Mouse (Mus musculus): Measurements from ENCODE around the gene Gm43552.
A peak's percentile ranks its signal among the peaks of the same experiment; 100 is the strongest.
"Not testable (repeated sequence)": the region's sequence is repeated elsewhere in the genome, so short reads cannot be mapped to it uniquely, and the experiment has no call there.

Gm43552 gene

GRCm38 (mm10) chr5:65491767-65492715 is 592 bp downstream of the Gm43552 start:
- DNase-seq (ENCODE audit: low spot score), result peak; percentile 77

DNA sequence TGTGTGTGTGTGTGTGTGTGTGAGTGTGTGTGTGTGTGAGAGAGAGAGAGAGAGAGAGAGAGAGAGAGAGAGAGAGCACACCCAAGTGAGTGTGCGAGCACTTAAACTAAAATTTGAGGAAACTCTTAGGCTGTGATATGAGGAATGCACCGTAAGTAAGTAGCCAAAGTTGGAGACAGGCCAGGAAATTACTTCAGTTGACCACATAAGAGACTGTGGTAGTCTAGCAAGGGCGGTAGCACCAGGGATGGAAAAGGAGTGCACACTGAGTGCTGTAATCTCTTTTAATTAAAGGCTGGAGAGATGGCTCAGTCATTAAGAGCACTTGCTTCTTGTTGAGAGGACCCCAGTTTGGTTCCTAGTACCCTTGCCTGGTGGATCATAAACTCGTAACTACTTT is 2.8 kb downstream of the Gm43552 start:
- DNase-seq (ENCODE audit: low spot score), result peak; percentile 28

- DNase-seq (ENCODE audit: low spot score), result no peak
These were observed 3.9 kb downstream of the Gm43552 start for GRCm38 (mm10) chr5:65488725-65489124.

GRCm38 (mm10) chr5:65487381-65487780 is 5.3 kb downstream of the Gm43552 start:
- DNase-seq (ENCODE audit: low spot score), result no peak

GRCm38 (mm10) chr5:65486514-65486913 is 6.1 kb downstream of the Gm43552 start:
- no peak for DNase-seq (ENCODE audit: low spot score)

DNA sequence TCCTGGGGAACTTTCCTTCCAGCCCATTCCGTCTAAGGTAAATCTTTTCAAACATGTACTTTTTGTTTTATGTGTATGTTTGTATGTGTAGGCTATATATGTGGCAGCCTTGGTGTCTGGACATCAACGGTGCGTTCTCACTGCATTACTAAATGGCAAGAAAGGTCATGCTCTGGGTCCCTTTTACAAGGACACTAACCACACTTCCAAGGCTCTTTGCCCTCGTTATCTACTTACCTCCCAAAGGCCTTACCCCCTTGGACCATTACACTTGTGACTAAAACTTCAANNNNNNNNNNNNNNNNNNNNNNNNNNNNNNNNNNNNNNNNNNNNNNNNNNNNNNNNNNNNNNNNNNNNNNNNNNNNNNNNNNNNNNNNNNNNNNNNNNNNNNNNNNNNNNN is 9.6 kb downstream of the Gm43552 start:
- DNase-seq (ENCODE audit: low spot score), result no peak

DNA sequence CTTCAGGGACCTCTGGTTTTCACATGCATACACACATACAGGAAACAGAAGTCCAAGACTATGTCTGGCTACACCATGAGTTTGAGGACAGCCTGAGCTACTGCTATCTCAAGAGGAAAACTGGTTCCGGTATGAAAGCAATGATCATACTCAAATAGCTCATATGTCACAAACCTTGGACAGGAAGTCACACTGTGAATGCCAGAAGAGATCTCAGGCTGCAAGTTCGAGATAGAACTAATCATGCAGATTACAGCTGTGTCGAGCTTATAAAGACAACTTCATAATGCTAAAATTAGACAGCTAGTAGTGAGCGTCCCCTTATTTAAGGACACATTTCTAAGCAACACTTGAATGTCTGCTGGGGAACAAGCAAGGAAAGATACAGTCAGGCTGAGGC is 12.1 kb downstream of the Gm43552 start:
- no peak for DNase-seq (ENCODE audit: low spot score)

GRCm38 (mm10) chr5:65479681-65480445 is 12.8 kb downstream of the Gm43552 start:
- DNase-seq (ENCODE audit: low spot score), result no peak

DNA sequence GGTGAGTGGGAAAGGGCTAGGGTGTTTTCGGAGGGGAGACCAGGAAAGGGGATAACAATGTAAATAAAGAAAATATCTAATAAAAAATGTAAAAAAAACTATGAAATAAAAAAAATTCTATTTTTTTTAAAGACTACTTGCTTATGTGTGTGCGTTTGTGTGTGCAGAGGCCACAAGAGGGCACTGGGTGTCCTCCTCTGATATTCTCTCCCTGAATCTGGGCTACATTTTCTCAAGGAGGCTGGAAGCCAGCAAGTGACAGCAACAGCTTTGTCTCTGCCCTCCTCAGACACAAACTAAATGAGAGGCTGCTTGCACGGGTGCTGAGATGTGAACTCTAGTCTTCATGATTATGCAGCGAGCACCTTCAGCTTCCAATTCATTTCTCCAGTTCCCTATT is 14.4 kb downstream of the Gm43552 start:
- DNase-seq (ENCODE audit: low spot score), result peak; percentile 22

- DNase-seq (ENCODE audit: low spot score), result not testable (repeated sequence)
These were observed 15.9 kb downstream of the Gm43552 start for GRCm38 (mm10) chr5:65476739-65477138.

DNA sequence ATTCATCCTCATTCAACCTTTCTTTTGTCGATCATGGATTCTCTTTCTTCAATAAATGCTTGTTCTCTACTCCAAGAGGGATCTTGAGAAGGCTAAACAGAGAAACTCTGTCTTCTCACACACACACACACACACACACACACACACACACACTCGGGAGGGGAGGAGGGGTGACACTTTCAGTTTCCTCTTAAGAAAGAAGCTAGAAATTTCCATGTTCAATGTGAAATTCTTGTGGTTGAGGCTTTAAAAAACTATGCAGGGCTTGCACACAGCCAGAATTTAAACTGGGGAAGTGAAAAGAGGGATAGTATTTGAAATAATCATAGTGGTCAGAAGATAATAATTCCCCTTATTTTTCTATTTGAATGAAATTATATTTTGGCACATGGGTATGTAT is 16.8 kb downstream of the Gm43552 start:
- DNase-seq (ENCODE audit: low spot score), result no peak

- DNase-seq (ENCODE audit: low spot score), result no peak
These were observed 22.9 kb downstream of the Gm43552 start for GRCm38 (mm10) chr5:65469766-65470165.

- DNase-seq (ENCODE audit: low spot score), result no peak
These were observed 25.7 kb downstream of the Gm43552 start for GRCm38 (mm10) chr5:65466911-65467310.

DNA sequence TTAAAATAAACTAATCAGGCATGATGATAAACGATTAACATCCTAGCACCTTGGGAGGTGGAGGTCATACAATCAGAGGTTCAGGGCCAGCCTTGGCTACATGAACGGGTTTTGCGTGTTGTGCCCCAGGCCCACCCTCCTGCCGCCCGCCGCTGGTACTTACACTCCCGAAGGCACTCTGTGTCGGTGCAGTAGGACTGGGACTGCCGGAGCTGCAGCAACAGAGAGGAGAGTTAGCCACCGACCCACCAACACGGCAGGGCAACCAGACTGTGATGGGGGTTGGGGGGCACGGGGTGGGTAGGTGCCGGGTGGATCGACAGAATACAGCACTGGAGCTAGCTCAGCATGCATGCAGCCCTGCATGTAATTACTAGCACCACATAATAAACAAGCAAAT is 32.3 kb downstream of the Gm43552 start:
- DNase-seq (ENCODE audit: low spot score), result no peak

DNA sequence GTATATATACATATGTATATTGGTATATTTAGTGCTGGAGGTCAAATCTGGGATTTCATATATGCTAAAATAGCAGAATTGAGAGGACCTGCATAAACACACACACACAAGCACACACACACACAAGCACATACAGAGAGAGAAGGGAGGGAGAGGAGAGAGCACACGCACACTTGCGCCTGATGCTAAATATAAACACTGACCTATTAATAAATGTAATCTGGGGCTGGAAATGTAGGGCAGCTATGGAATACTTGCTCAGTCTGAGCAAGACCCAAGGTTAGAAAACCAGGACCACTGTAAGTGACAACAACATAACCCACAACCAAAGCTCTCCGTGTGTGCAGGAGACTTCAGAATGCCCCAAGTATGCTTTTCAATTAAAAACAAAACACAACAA is 33.2 kb downstream of the Gm43552 start:
- no peak for DNase-seq (ENCODE audit: low spot score)

DNA sequence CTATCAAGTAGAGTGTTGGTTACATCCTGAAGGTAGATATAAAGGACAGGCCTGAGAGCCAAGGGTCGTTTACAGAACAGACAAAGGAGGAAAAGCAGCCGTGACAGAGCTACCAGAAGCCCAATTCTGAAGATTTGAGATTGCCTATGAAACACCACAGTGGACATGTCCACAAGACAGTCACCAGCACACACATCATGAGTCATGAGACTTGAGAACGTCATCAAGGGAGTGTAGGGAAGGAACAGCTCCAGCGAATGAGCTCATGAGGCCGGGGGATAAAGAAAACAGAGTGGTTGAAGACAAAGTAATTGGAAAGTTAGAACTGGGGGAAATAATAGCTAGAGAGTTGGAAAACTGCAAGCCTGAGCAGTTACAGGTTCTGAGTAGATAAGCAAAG is 34.8 kb downstream of the Gm43552 start:
- peak; percentile 34 for DNase-seq (ENCODE audit: low spot score)

DNA sequence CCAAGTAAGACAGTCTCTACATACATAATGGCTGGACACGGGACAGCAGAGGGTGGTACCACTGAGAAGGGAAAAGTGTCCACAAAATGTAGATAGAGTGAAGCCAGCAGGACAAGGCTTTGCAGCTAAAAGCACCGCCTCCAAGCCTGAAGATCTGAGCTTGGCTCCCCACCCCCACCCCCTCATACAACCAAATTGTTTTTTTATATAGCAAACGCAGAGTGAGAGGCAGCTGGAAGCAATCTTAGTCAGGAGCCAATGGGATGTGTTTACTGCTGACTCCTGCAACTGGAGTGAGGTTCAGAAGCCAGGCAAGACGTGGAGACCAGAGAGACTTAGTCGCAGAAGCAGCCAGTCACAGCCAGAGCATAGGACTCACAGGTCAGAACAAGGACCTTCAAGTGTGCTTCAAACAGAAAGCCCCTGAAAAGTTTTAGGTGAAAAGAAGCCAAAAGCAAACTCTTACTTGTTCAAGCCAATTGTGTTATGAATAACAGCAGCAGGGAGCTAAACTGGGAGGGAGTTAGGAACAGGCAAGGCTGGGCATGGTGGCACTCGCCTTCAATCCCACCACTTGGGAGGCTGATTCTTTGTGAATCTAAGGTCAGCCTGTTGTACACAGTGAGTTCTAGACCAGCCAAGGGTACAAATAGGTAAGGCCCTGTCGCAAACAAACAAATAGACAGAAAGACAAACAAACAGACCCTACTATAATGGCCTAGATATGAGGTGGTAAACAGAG is 35.4 kb downstream of the Gm43552 start:
- no peak for DNase-seq (ENCODE audit: low spot score)

DNA sequence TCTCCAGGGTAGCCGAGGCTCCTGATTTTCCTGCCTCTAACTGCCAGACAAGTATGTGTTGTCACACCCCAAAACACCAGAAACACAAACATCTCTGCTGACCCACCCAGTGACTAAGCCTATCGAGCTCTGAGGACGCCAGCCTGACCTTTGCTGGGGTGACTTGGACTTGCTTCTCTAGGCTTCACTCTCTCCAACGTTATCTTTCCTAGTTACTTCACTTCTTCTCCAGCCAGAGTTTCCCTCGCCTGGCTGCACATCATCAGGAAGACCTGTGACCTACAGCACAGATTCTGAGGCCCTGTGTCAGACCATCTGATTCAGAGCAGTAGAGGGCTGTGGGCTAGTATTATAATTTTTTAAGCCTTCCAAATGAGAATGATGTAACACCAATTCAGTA is 37.9 kb downstream of the Gm43552 start:
- DNase-seq (ENCODE audit: low spot score), result no peak

DNA sequence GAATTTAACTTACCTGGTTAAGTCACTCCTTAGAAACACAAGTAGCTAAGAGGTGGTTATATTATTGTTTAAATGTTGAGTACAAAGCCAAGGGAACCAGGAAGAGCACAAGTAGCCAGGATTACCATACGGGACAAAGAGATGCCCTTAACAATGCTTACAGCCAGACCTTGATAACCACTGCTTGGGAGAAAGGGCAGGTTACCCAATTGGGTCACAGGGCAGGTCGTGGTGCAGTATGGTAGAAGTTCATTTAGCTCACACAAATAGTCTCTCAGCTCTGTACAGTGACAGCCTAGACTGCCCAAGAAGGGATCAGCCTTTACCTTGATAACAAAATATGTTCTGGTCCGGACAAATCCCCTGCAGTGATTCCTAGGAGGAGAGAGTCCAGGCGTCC is 43.7 kb downstream of the Gm43552 start:
- DNase-seq (ENCODE audit: low spot score), result no peak

- DNase-seq (ENCODE audit: low spot score), result no peak
These were observed 44.8 kb downstream of the Gm43552 start for GRCm38 (mm10) chr5:65447826-65448225.

- DNase-seq (ENCODE audit: low spot score), result no peak
These were observed 45.9 kb downstream of the Gm43552 start for GRCm38 (mm10) chr5:65446756-65447155.

GRCm38 (mm10) chr5:65444981-65445380 is 47.7 kb downstream of the Gm43552 start:
- DNase-seq (ENCODE audit: low spot score), result no peak
